Mouse (Mus musculus) hindbrain, embryonic 14.5 days (tissue): ENCODE results near the gene Slc4a5. TPM values are rescaled to one million over a fixed set of nuclear protein-coding genes. Genes with fewer than 3 reads are reported as not detected.

ENCODE experiments used
- ATAC-seq: fragments of 200-750 bp; cut with Nextera tagmentation; 2 replicates; pipeline ENCODE4 v1.8.0; 2017; ENCODE audit warnings: moderate number of reproducible peaks, mild to moderate bottlenecking, moderate TSS enrichment, moderate library complexity; ENCODE audit not compliant: low FRiP score
- DNase-seq: peaks from one replicate; pipeline ENCODE4 v3.0.0-alpha.2; 2015; ENCODE audit warnings: low spot score
- H3K27ac ChIP-seq: fragments of 300-500 bp; sonication (generic); 2 replicates; pipeline ENCODE4 v1.5.1; 2014; ENCODE audit warnings: mild to moderate bottlenecking, moderate library complexity
- H3K27me3 ChIP-seq: fragments of 300-500 bp; sonication (generic); 2 replicates; pipeline ENCODE4 v1.6.1; 2014; ENCODE audit warnings: mild to moderate bottlenecking, low read length, mixed read lengths; ENCODE audit not compliant: control insufficient read depth, insufficient read depth
- H3K36me3 ChIP-seq: fragments of 300-500 bp; sonication (generic); replicated peaks from 2 replicates; pipeline ENCODE4 v1.6.1; 2014; ENCODE audit not compliant: control insufficient read depth, insufficient read depth
- H3K4me1 ChIP-seq: fragments of 300-500 bp; sonication (generic); replicated peaks from 2 replicates; pipeline ENCODE4 v1.6.1; 2014; ENCODE audit warnings: antibody characterized with exemption, low read length, mixed read lengths; ENCODE audit not compliant: control insufficient read depth, insufficient read depth
- H3K4me2 ChIP-seq: fragments of 300-500 bp; sonication (generic); replicated peaks from 2 replicates; pipeline ENCODE4 v1.6.1; 2014; ENCODE audit warnings: mild to moderate bottlenecking, moderate library complexity
- H3K4me3 ChIP-seq: fragments of 300-500 bp; sonication (generic); replicated peaks from 2 replicates; pipeline ENCODE4 v1.5.1; 2014; ENCODE audit warnings: mild to moderate bottlenecking, low read length
- H3K9ac ChIP-seq: fragments of 300-500 bp; sonication (generic); 2 replicates; pipeline ENCODE4 v1.6.1; 2014
- H3K9me3 ChIP-seq: fragments of 300-500 bp; sonication (generic); 2 replicates; pipeline ENCODE4 v1.6.1; 2016; ENCODE audit warnings: low read length; ENCODE audit not compliant: control insufficient read depth
- WGBS: fragments of 180-500 bp; shearing (Covaris S2); extraction: QIAGEN DNeasy Blood & Tissue Kit; methylation state at CpG from one replicate; pipeline ENCODE4 v1.1.7; 2014; 5-methylcytosine and 5-hydroxymethylcytosine counted together
- polyA plus RNA-seq: library from polyadenylated mRNA; unstranded; fragments of >200 nt; fragmentation: Nextera tagmentation; extraction: Ambion mirVana; gene quantifications from 2 replicates; pipeline ENCODE4 v1.2.1, GENCODE M21; 2014

Gene Slc4a5
- polyA plus RNA-seq, 1 experiment from 2014 or later = 4.8 TPM

- H3K9ac ChIP-seq = peak overlapping the region; percentile 75
- DNase-seq = peak; percentile 84
- peak overlapping the region; percentile 48 for H3K4me3 ChIP-seq
- H3K36me3 ChIP-seq = peaks cover 66% of the 10 kb centered on the region
- H3K9me3 ChIP-seq = no peaks in the 10 kb centered on the region
- 5% methylated on average over 25 of the region's 25 CpGs for WGBS
- peak overlapping the region; percentile 71 for H3K4me2 ChIP-seq
- no peaks in the 10 kb centered on the region for H3K27me3 ChIP-seq
- H3K4me1 ChIP-seq = peaks cover 28% of the 10 kb centered on the region
- peak; percentile 94 for ATAC-seq
- H3K27ac ChIP-seq = peak overlapping the region; percentile 91
Measured at GRCm38 (mm10) chr6:83185895-83186861, 33.5 kb upstream of the Slc4a5 start.

- peak overlapping the region; percentile 91 for H3K27ac ChIP-seq
- peak overlapping the region; percentile 75 for H3K9ac ChIP-seq
- WGBS = 74% methylated on average over 2 of the region's 2 CpGs
- H3K9me3 ChIP-seq = no peaks in the 10 kb centered on the region
- peaks cover 28% of the 10 kb centered on the region for H3K4me1 ChIP-seq
- peak overlapping the region; percentile 48 for H3K4me3 ChIP-seq
- ATAC-seq (no peak), DNase-seq (no peak)
- peaks cover 74% of the 10 kb centered on the region for H3K36me3 ChIP-seq
- peak overlapping the region; percentile 71 for H3K4me2 ChIP-seq
- no peaks in the 10 kb centered on the region for H3K27me3 ChIP-seq
Measured at GRCm38 (mm10) chr6:83186946-83187345, 32.7 kb upstream of the Slc4a5 start.

GRCm38 (mm10) chr6:83193571-83193970, 26.1 kb upstream of the Slc4a5 start:
- no peak overlapping the region for H3K9ac ChIP-seq
- ATAC-seq (no peak), DNase-seq (no peak)
- no peak overlapping the region for H3K4me3 ChIP-seq
- peaks cover under 1% of the 10 kb centered on the region; the same call in 1 of the 2 replicates for H3K4me1 ChIP-seq
- peaks cover 98% of the 10 kb centered on the region for H3K36me3 ChIP-seq
- WGBS = 93% methylated on average over 7 of the region's 7 CpGs
- no peak overlapping the region for H3K4me2 ChIP-seq
- no peaks in the 10 kb centered on the region for H3K27me3 ChIP-seq
- no peaks in the 10 kb centered on the region for H3K9me3 ChIP-seq
- no peak overlapping the region for H3K27ac ChIP-seq

- Histone ChIP-seq H3K4me2 (no peak overlapping the region), H3K4me1 (no peaks in the 10 kb centered on the region), H3K27ac (no peak overlapping the region), H3K27me3 (no peaks in the 10 kb centered on the region), H3K9me3 (no peaks in the 10 kb centered on the region), H3K9ac (no peak overlapping the region), H3K4me3 (no peak overlapping the region), H3K36me3 (peaks cover 93% of the 10 kb centered on the region)
- WGBS = 43% methylated on average over 15 of the region's 15 CpGs
- DNase-seq (peak; percentile 65), ATAC-seq (peak; percentile 14)
Measured at GRCm38 (mm10) chr6:83197345-83198004, 22.2 kb upstream of the Slc4a5 start.

GRCm38 (mm10) chr6:83203320-83203719, 16.3 kb upstream of the Slc4a5 start:
- ATAC-seq = no peak
- WGBS = 88% methylated on average over 4 of the region's 4 CpGs
- no peak overlapping the region for H3K9ac ChIP-seq
- no peak overlapping the region for H3K27ac ChIP-seq
- DNase-seq = no peak
- H3K4me1 ChIP-seq = no peaks in the 10 kb centered on the region
- no peak overlapping the region for H3K4me3 ChIP-seq
- H3K4me2 ChIP-seq = no peak overlapping the region
- H3K36me3 ChIP-seq = peaks cover 34% of the 10 kb centered on the region
- no peaks in the 10 kb centered on the region for H3K27me3 ChIP-seq
- no peaks in the 10 kb centered on the region for H3K9me3 ChIP-seq

GRCm38 (mm10) chr6:83205851-83206250, 13.8 kb upstream of the Slc4a5 start:
- Histone ChIP-seq H3K9ac (no peak overlapping the region), H3K4me3 (no peak overlapping the region), H3K9me3 (no peaks in the 10 kb centered on the region), H3K27me3 (no peaks in the 10 kb centered on the region), H3K4me2 (no peak overlapping the region), H3K36me3 (peaks cover 12% of the 10 kb centered on the region), H3K27ac (no peak overlapping the region), H3K4me1 (no peaks in the 10 kb centered on the region)
- WGBS = 91% methylated on average over 3 of the region's 3 CpGs
- ATAC-seq (no peak), DNase-seq (no peak)

GRCm38 (mm10) chr6:83206321-83206720, 13.3 kb upstream of the Slc4a5 start:
- no peak for DNase-seq
- no peak overlapping the region for H3K9ac ChIP-seq
- no peak overlapping the region for H3K4me2 ChIP-seq
- H3K27me3 ChIP-seq = no peaks in the 10 kb centered on the region
- H3K9me3 ChIP-seq = no peaks in the 10 kb centered on the region
- no peak overlapping the region for H3K4me3 ChIP-seq
- no peak for ATAC-seq
- no peak overlapping the region for H3K27ac ChIP-seq
- peaks cover 7% of the 10 kb centered on the region; the same call in 1 of the 2 replicates for H3K36me3 ChIP-seq
- H3K4me1 ChIP-seq = no peaks in the 10 kb centered on the region; the same call in 1 of the 2 replicates
- 75% methylated on average over 11 of the region's 11 CpGs for WGBS

GRCm38 (mm10) chr6:83207361-83208049, 12.1 kb upstream of the Slc4a5 start:
- Histone ChIP-seq H3K27ac (no peak overlapping the region), H3K9ac (no peak overlapping the region), H3K4me2 (no peak overlapping the region), H3K4me3 (no peak overlapping the region), H3K4me1 (no peaks in the 10 kb centered on the region; the same call in 1 of the 2 replicates), H3K27me3 (no peaks in the 10 kb centered on the region), H3K9me3 (no peaks in the 10 kb centered on the region), H3K36me3 (no peaks in the 10 kb centered on the region)
- no peak for ATAC-seq
- no peak for DNase-seq
- 73% methylated on average over 9 of the region's 9 CpGs for WGBS

GRCm38 (mm10) chr6:83208050-83208400, 11.6 kb upstream of the Slc4a5 start:
- Histone ChIP-seq H3K4me1 (no peaks in the 10 kb centered on the region; the same call in 1 of the 2 replicates), H3K4me2 (no peak overlapping the region), H3K36me3 (no peaks in the 10 kb centered on the region), H3K9me3 (no peaks in the 10 kb centered on the region), H3K27me3 (no peaks in the 10 kb centered on the region), H3K27ac (no peak overlapping the region), H3K4me3 (no peak overlapping the region), H3K9ac (no peak overlapping the region)
- no peak for ATAC-seq
- whole genome bisulfite sequencing = 91% methylated on average over 2 of the region's 2 CpGs
- no peak for DNase-seq
